Mouse (Mus musculus) Patski (cell line): ENCODE results near the gene Slf2. TPM values are rescaled to one million over a fixed set of nuclear protein-coding genes. Genes with fewer than 3 reads are reported as not detected.

Experiments
- ATAC-seq: fragments of 100-300 bp; one replicate; pipeline ENCODE4 v1.8.0; 2021
- CTCF ChIA-PET: fragments of 350-600 bp; sonication (Branson Sonifier 250); formaldehyde crosslinking; loops from one replicate; lab custom pipeline; 2022; ENCODE audit warnings: inconsistent platforms; lab: Charles Lee
- POLR2A ChIA-PET: fragments of 350-600 bp; sonication (Branson Sonifier 250); formaldehyde crosslinking; loops from one replicate; lab custom pipeline; 2022; ENCODE audit warnings: antibody characterized with exemption, inconsistent platforms; lab: Charles Lee
- DNase-seq: peaks from one replicate; pipeline ENCODE4 v3.0.0-alpha.2; 2011; ENCODE audit warnings: low read depth, low spot score
- H3K27me3 ChIP-seq: fragments of 371-371 bp; one replicate; pipeline ENCODE4 v1.5.1; 2021
- CTCF ChIP-seq: fragments of 100-300 bp; IDR thresholded peaks from one replicate; pipeline ENCODE4 v1.5.1; 2021
- in situ Hi-C: fragments of 300-500 bp; cut with MboI; formaldehyde crosslinking; loops from 3 replicates; pipeline ENCODE4 v1.11.1; 2018; ENCODE audit warnings: low pct_unique_long_range_greater_than_20kb, mixed read lengths
- polyA plus RNA-seq: library from polyadenylated mRNA; unstranded; gene quantifications from one replicate; pipeline ENCODE4 v1.2.3, GENCODE M21; 2021

Gene Slf2
- polyA plus RNA-seq, 1 experiment from 2014 or later, result 100 TPM

DNA sequence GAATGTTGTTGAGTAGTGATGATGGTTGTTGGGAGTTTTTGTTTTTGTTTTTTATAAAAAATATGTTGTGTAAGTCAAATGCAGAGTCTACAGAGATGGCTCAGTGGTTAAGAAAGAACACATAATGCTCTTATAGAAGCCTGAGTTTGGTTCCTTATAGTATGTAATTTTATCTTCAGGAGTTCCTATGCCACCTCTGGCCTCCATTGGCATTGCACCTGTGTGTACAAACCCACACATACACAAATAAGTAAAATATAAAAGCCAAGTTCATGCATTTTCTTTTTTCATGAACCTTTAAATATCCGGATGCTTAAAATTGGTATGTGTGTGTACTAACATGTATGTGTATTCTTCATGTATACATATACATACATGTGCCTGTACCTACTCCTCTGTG lies 35.0 kb downstream of the Slf2 start:
- no peak for DNase-seq
- H3K27me3 ChIP-seq, result no peaks in the 10 kb centered on the region
- CTCF ChIA-PET, result interaction anchor here (0.9 kb wide), 1 partner anchor 20 kb away, joined by 3 read pairs; no protein-coding TSS in a partner anchor
- in situ Hi-C loops, result no loop called here
- no peak for ATAC-seq
- peak; percentile 22 for TF ChIP-seq CTCF
- POLR2A ChIA-PET, result interaction anchor here (1.6 kb wide), 1 partner anchor 18 kb away, joined by 3 read pairs; no protein-coding TSS in a partner anchor

DNA sequence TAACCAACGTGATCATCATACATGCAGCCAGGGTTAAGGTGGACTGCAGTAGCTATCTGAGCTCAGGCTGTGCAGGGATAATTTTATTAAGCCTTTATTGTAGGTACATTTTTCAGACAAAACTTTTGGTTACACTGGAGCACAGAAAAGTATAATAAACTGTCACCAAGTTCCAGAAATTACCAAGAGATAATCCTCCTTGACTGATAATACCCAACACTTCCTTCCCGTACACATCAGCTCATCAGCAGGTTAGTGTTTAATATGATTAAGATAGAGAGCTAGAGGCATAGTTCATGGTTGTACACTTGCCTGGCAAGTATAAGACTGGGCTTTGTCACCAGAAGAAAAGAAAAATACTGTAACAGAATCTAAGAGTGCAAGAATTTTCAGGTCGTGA lies 37.4 kb downstream of the Slf2 start:
- H3K27me3 ChIP-seq, result no peaks in the 10 kb centered on the region
- ATAC-seq (no peak), DNase-seq (no peak)
- in situ Hi-C loops, result no loop called here
- POLR2A ChIA-PET, result interaction anchor here (1.4 kb wide), 1 partner anchor 10 kb away, joined by 4 read pairs; no protein-coding TSS in a partner anchor
- CTCF ChIA-PET, result interaction anchor here (1.7 kb wide), 1 partner anchor 14 kb away, joined by 5 read pairs; no protein-coding TSS in a partner anchor
- TF ChIP-seq CTCF, result no peak

DNA sequence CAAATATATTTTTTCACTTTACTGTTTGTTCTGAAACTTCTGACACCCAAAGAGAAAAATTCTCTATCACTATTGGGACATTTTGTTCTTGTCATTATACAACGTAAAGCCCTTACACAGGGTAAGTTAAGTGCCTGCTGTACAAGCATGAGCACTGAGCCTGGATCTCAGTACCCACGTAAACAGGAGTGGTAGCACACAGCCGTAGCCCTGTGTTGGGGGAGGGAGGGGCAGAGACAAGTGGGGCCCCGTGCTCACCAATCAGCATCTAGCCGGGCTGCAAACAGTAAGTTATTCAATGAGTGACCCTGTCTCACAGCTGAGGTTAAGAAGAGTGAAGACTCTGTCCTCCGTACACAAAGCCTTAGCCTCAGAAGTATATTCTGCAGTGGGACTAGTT lies 45.7 kb downstream of the Slf2 start:
- H3K27me3 ChIP-seq, result no peaks in the 10 kb centered on the region
- no peak for TF ChIP-seq CTCF
- no peak for ATAC-seq
- ChIA-PET CTCF (no interaction called here), POLR2A (interaction anchor here (1.5 kb wide), 1 partner anchor 8 kb away, joined by 3 read pairs; no protein-coding TSS in a partner anchor)
- no peak for DNase-seq
- in situ Hi-C loops, result no loop called here

DNA sequence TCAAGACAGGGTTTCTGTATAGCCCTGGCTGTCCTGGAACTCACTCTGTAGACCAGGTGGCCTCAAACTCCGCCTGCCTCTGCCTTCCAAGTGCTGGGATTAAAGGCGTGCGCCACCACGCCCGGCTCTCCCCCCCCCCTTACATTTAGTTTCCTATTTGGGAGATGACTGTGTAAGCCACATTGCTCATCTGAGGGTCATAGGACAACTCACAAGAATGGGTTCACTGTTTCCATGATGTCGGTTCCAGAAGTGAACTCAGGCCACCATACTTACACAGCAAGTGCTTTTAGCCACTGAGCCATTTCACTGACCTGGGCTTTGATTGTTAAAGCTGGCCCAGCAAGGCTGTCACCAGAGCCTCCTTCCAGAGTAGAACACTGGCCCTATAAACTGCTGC lies 46.2 kb downstream of the Slf2 start:
- ChIA-PET POLR2A (no interaction called here), CTCF (no interaction called here)
- no peaks in the 10 kb centered on the region for H3K27me3 ChIP-seq
- ATAC-seq (no peak), DNase-seq (no peak)
- in situ Hi-C loops, result no loop called here
- no peak for TF ChIP-seq CTCF

DNA sequence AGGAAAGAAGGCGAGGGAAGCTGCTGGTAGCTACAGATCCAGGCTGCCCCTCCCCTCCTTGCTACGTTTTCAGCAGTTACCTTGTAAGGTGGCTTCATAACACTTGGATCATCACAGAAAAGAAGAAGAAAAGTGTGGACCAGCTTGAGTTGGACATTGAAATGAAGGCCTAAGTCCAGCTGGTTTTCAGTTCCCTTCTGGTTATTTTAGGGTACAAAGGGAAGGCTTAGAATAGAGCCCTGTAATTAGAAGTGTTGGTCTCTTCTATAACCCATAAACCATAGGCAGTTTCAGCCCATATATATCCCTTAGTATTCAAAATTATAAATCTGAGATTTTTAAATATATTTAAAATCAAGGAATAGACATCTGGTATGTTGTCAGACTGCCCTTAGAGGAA lies 49.8 kb downstream of the Slf2 start:
- DNase-seq, result no peak
- ChIA-PET CTCF (interaction anchor here (1.1 to 2.7 kb wide), 4 partner anchors 10 to 50 kb away, joined by 3 to 10 read pairs (median 3); no protein-coding TSS in a partner anchor), POLR2A (interaction anchor here (1.2 kb wide), 1 partner anchor 9 kb away, joined by 3 read pairs; no protein-coding TSS in a partner anchor)
- no peak for ATAC-seq
- in situ Hi-C loops, result no loop called here
- H3K27me3 ChIP-seq, result no peaks in the 10 kb centered on the region
- no peak for TF ChIP-seq CTCF

DNA sequence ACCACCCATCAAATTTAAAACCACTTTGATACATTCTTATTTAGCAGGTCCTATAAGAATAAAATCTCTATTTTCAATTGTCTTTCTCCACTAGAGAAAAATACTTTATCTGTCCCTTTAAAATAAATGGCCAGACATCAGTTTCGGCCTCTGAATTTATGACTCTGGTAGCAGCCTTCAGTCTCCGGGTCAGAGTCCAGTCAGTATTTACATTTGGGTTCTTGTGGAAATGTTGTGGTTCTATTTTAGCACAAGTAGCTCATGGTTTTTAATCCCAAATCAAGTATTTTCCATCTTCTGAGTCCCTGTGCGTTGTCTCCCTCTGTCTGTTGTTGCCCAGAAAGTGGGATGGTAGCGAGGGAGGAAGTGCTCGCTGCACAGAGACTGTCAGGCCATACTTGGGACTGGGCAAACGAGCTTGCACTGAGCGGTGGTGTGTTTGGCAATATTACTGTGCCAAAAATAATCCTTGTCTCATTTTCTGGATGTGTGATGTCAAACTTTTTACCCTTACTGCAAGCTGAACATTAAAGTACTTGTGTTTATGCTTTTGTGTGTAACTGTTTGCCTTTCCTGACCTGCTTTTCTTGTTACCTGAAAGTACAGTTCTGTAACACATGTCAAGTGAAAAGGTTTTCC lies 51.6 kb downstream of the Slf2 start:
- CTCF ChIA-PET, result interaction anchor here (0.8 to 2.7 kb wide), 4 partner anchors 11 to 48 kb away, joined by 3 to 10 read pairs (median 4); no protein-coding TSS in a partner anchor
- no peaks in the 10 kb centered on the region for H3K27me3 ChIP-seq
- in situ Hi-C loops, result no loop called here
- ATAC-seq (no peak), DNase-seq (no peak)
- POLR2A ChIA-PET, result interaction anchor here (0.5 to 0.7 kb wide), 2 partner anchors 471 to 1653 kb away, joined by 3 to 5 read pairs; no protein-coding TSS in a partner anchor
- TF ChIP-seq CTCF, result no peak

DNA sequence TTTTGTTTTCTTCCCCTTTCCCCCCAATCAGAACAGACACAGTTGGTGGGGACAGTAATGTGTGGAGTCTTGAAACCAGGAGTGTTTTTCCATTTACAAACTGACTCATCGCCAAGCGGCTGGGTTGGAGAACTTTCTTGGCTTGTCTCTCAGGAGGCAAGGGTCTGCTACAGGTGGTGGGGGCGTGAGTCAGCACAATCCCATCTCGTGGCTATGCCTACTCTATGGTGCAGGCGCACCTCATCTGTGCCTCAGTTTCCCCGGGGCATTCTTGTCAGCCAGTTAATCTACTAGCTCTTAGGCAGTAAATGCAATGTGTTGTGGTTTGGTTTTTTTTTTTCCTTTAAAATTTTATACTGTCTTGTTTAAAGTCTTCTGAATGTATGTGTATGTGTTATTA lies 52.4 kb downstream of the Slf2 start:
- DNase-seq (no peak), ATAC-seq (no peak)
- no peaks in the 10 kb centered on the region for H3K27me3 ChIP-seq
- TF ChIP-seq CTCF, result no peak
- ChIA-PET CTCF (interaction anchor here (1.2 to 2.1 kb wide), 2 partner anchors 15 to 30 kb away, joined by 4 to 5 read pairs; no protein-coding TSS in a partner anchor), POLR2A (interaction anchor here (0.5 kb wide), 1 partner anchor 51 kb away, joined by 3 read pairs; no protein-coding TSS in a partner anchor)
- in situ Hi-C loops, result no loop called here

DNA sequence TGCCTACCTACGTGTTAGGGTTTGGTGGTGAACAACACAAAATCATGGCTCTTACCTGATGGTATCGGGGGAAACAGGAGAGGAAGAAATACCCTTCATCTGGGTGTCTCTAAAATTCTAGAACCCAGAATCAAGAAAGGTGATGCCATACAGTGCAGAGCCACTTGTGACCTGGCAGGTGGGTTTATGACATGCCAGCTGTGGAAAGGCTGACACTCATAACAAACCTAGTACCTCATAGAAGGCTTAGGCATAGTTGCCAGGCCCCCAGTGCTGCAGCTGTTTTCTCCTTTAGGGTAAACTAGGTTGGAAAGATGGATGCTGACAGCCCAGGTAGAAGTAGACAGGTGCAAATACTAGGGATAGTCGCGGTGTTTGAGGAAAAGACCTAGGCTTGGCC lies 53.5 kb downstream of the Slf2 start:
- no peak for TF ChIP-seq CTCF
- in situ Hi-C loops, result no loop called here
- H3K27me3 ChIP-seq, result no peaks in the 10 kb centered on the region
- no peak for ATAC-seq
- CTCF ChIA-PET, result interaction anchor here (1.4 kb wide), 1 partner anchor 47 kb away, joined by 4 read pairs; no protein-coding TSS in a partner anchor
- DNase-seq, result no peak
- POLR2A ChIA-PET, result interaction anchor here (1.3 kb wide), 1 partner anchor 8 kb away, joined by 3 read pairs; no protein-coding TSS in a partner anchor

DNA sequence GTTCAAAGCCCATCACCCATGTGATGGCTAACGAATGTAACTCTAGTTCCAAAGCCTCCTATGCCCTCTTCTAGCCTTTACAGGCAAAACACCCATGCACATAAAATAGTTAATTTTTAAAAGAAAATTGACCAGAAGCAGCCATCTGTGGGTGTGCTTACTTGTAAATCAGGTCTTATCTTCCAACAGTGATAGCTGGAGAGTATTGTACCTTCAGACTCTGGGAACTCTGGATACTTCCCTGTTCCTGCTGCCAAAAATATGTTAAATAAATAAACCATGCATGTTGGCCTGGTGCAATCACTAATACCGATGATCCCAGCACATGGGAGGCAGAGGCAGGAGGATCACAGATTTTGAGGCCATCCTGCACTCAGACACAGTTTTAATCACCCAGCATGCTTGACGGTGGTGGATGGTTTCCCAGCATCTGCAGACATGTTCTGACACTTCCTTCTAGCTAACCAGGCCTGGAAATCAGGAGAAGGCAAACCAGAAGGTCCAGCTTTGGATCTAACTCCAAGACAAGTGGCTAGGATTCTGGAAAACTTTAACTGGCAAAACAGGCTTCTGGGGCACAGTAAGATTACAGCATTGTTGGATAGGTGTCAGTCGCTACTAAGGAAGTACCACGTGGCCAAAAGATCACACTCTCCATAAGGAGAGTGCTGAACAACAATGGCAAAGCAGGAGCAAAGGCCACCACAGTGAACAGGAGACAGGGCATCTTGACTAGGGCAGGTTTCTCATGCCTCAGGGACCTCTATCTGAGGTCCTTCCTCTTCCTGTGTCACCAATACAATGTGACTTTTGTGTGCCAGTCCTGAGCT lies 54.4 kb downstream of the Slf2 start:
- POLR2A ChIA-PET, result interaction anchor here (0.8 to 1.3 kb wide), 2 partner anchors 9 to 10 kb away, joined by 3 read pairs; no protein-coding TSS in a partner anchor
- DNase-seq, result no peak
- in situ Hi-C loops, result no loop called here
- CTCF ChIA-PET, result interaction anchor here (1.4 to 1.5 kb wide), 2 partner anchors 19 to 46 kb away, joined by 4 to 5 read pairs; partner anchors contain the start of gene Twnk
- peak; percentile 24 for ATAC-seq
- no peak for TF ChIP-seq CTCF
- no peaks in the 10 kb centered on the region for H3K27me3 ChIP-seq

DNA sequence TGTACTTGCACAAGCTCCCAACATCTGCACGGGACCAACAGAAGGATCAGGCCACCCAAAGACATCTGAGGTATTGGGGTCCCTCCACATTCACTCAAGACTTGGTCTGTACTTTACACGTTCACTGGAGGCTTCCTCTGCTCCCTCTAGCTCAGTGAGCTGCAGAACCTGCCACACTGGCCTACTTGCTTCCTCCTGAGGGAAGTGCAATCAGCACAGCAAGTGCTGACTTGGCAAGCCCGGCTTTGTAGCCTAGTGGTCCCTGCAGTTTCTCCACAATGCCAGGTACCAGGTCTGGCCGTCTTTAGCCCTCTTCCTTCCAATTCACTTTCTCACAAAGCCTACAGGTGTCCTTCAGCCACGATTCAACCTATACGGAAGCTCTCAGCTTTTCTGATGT lies 56.1 kb downstream of the Slf2 start:
- H3K27me3 ChIP-seq, result no peaks in the 10 kb centered on the region
- no peak for TF ChIP-seq CTCF
- in situ Hi-C loops, result no loop called here
- ATAC-seq (no peak), DNase-seq (no peak)
- CTCF ChIA-PET, result interaction anchor here (1.5 kb wide), 1 partner anchor 18 kb away, joined by 5 read pairs; the partner anchor contains the start of gene Twnk
- POLR2A ChIA-PET, result no interaction called here
